In the genomic region with DNA sequence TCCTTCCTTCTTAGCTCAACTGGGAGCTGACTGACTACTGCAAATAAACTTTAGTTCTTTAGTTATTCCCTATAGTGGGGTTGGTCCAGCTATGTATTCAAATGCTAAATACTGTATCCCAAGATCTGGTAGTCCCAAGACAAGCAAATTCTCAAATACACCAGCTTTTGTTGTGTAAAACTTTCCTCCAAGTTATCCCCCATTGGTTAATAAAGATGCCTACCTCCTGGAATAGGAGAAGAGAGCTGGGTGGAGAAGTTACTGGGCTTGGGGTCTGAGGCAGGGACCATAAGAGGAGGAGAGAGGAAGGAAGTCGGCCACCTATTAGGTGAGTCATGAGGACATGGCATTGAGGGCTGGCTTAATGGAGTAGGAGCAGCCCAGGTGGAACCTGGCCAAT, we compare ENCODE assay signal across 24 mouse cellular contexts. TPM values are rescaled to one million over a fixed set of nuclear protein-coding genes. Genes with fewer than 3 reads are reported as not detected.
DNase-seq lines count a peak whose midpoint lies in the region; ATAC-seq and TF ChIP-seq lines count a peak whose summit lies in the region.
"Had no signal": no experiment of that assay in that cellular context is flagged by ENCODE, and none has a peak within 500 bp of the region (broad histone marks: within the 10 kb centered on the region; RNA-seq: fewer than 3 reads in every experiment).

No protein-coding gene starts in this region.

- no peak for ATAC-seq in liver, postnatal 0 days
- ATAC-seq: activated CD4-positive, CD25-positive, alpha-beta regulatory T cell, adult 4 months; CD4-positive, CD25-positive, alpha-beta regulatory T cell, adult 4 months; forebrain, embryonic 13.5 days; forebrain, embryonic 15.5 days; forebrain, postnatal 0 days had no signal

- H3K4me3 ChIP-seq in ES-Bruce4 (ENCODE audit: low read depth, low read length) (0 out of 2 replicates have a peak overlapping the region, but pooled peaks have one; percentile 3), ES-E14 (ENCODE audit: insufficient read depth in 1 of 2, low read depth in 1 of 2, low read length in 2 of 2, poor library complexity in 1 of 2, severe bottlenecking in 1 of 2) (peak overlapping the region in 1 of 2 experiments; percentile 25; a peak in 1 of 4 replicates)
- H3K4me3 ChIP-seq in liver, postnatal 0 days (ENCODE audit: low read depth, low read length): no peak overlapping the region
- H3K4me3 ChIP-seq: embryonic facial prominence, embryonic 10.5 days; embryonic facial prominence, embryonic 12.5 days; forebrain, embryonic 13.5 days; forebrain, embryonic 15.5 days had no signal

- 53% methylated on average over 1 of the region's 1 CpGs for WGBS in liver, postnatal 0 days (ENCODE audit: insufficient replicate concordance)

- no peaks in the 10 kb centered on the region for H3K27me3 ChIP-seq in ES-Bruce4 (ENCODE audit: control insufficient read depth, insufficient read depth, low read length, poor library complexity, severe bottlenecking)
- H3K27me3 ChIP-seq in liver, postnatal 0 days (ENCODE audit: insufficient read depth, low read length): no peaks in the 10 kb centered on the region
- H3K27me3 ChIP-seq: CH12.LX; embryonic facial prominence, embryonic 12.5 days; forebrain, embryonic 13.5 days; forebrain, embryonic 15.5 days had no signal

- H3K4me1 ChIP-seq in ES-Bruce4 (ENCODE audit: control insufficient read depth, insufficient read depth, low read length) (no peaks in the 10 kb centered on the region), ES-E14 (ENCODE audit: control insufficient read depth in 2 of 2, insufficient read depth in 2 of 2, low read length in 2 of 2, poor library complexity in 1 of 2) (no peaks in the 10 kb centered on the region)
- H3K4me1 ChIP-seq in liver, postnatal 0 days (ENCODE audit: insufficient read depth): no peaks in the 10 kb centered on the region
- H3K4me1 ChIP-seq: embryonic facial prominence, embryonic 10.5 days; embryonic facial prominence, embryonic 12.5 days; forebrain, embryonic 13.5 days; forebrain, embryonic 15.5 days had no signal

- no peak for TF ChIP-seq POLR2A in ES-Bruce4 (IDR thresholded peaks at IDR 0.05; ENCODE audit: insufficient read depth, low read length)

- H3K9ac ChIP-seq in ES-Bruce4 (ENCODE audit: low read depth, poor library complexity, severe bottlenecking) (no peak overlapping the region), ES-E14 (ENCODE audit: insufficient read depth, low read depth, low read length, poor library complexity, severe bottlenecking) (no peak overlapping the region)
- H3K9ac ChIP-seq in liver, postnatal 0 days (replicated peaks): no peak overlapping the region
- H3K9ac ChIP-seq: embryonic facial prominence, embryonic 12.5 days; forebrain, embryonic 13.5 days; forebrain, embryonic 15.5 days; forebrain, postnatal 0 days had no signal

- no peaks in the 10 kb centered on the region for H3K36me3 ChIP-seq in ES-Bruce4 (ENCODE audit: control insufficient read depth, insufficient read depth, low read length, poor library complexity, severe bottlenecking)
- H3K36me3 ChIP-seq in ES-E14 (ENCODE audit: control insufficient read depth, insufficient read depth, low read length, poor library complexity, severe bottlenecking): no peaks in the 10 kb centered on the region
- no peaks in the 10 kb centered on the region for H3K36me3 ChIP-seq in liver, postnatal 0 days (replicated peaks; ENCODE audit: insufficient read depth, low read length)
- H3K36me3 ChIP-seq: embryonic facial prominence, embryonic 10.5 days; embryonic facial prominence, embryonic 12.5 days; forebrain, embryonic 15.5 days had no signal

- in situ Hi-C loops in ES-E14 (cut with MboI; ENCODE audit: low sequenced_read_pairs in 2 of 2, unreplicated experiment in 2 of 2): no loop called here

- no peak for TF ChIP-seq EP300 in ES-Bruce4 (IDR thresholded peaks at IDR 0.05; ENCODE audit: insufficient read depth, low read depth, low read length)
- TF ChIP-seq EP300 in liver, postnatal 0 days (IDR thresholded peaks at IDR 0.05; ENCODE audit: low read depth): no peak

- DNase-seq in ES-E14 (ENCODE audit: low read depth, low spot score) (peak; percentile 24), WW6 (ENCODE audit: low read depth, low spot score) (peak; percentile 14)
- DNase-seq in naive thymus-derived CD4-positive, alpha-beta T cell, adult 2 months (ENCODE audit: low read depth): peak; percentile 0
- DNase-seq in liver, postnatal 0 days: no peak
- no peak for DNase-seq in spleen, postnatal 36 days (ENCODE audit: low spot score in 2 of 2)
- no peak for DNase-seq in testis, postnatal 14 days (ENCODE audit: low spot score)
- DNase-seq: adrenal gland, adult 8-10 months; adrenal gland, postnatal 14 days; adrenal gland, postnatal 36 days; B cell, adult 2 months; cerebellum, adult 11-12 months; cerebellum, adult 2 months; cerebellum, adult 9-10 months; cerebellum, postnatal 10 days; cerebellum, postnatal 25 days; forebrain, postnatal 0 days had no signal

- TF ChIP-seq CTCF in ES-Bruce4 (IDR thresholded peaks at IDR 0.05; ENCODE audit: low read depth, low read length): no peak
- TF ChIP-seq CTCF in liver, postnatal 0 days (IDR thresholded peaks at IDR 0.05; ENCODE audit: low read depth): no peak

- no peak overlapping the region for H3K4me2 ChIP-seq in liver, postnatal 0 days (ENCODE audit: low read depth, low read length)
- H3K4me2 ChIP-seq: embryonic facial prominence, embryonic 12.5 days; forebrain, embryonic 13.5 days; forebrain, embryonic 15.5 days had no signal

- H3K27ac ChIP-seq in ES-Bruce4 (ENCODE audit: insufficient read depth, low read length) (peak overlapping the region; percentile 23), ES-E14 (ENCODE audit: insufficient read depth, low read depth, low read length, poor library complexity, severe bottlenecking) (peak overlapping the region; percentile 74; the same call in 1 of the 2 replicates)
- H3K27ac ChIP-seq in liver, postnatal 0 days (ENCODE audit: low read depth): no peak overlapping the region
- H3K27ac ChIP-seq: embryonic facial prominence, embryonic 10.5 days; embryonic facial prominence, embryonic 12.5 days; forebrain, embryonic 13.5 days; forebrain, embryonic 15.5 days had no signal

- H3K9me3 ChIP-seq in ES-Bruce4 (replicated peaks; ENCODE audit: control insufficient read depth, insufficient read depth, low read length, poor library complexity, severe bottlenecking) (no peaks in the 10 kb centered on the region), ES-E14 (ENCODE audit: control insufficient read depth, insufficient read depth, low read depth, low read length) (no peaks in the 10 kb centered on the region)
- H3K9me3 ChIP-seq in liver, postnatal 0 days (ENCODE audit: low read length): no peaks in the 10 kb centered on the region
- H3K9me3 ChIP-seq: embryonic facial prominence, embryonic 10.5 days; embryonic facial prominence, embryonic 12.5 days; forebrain, embryonic 13.5 days; forebrain, embryonic 15.5 days had no signal

TF ChIP-seq in ES-E14, 5 proteins besides CTCF, POLR2A, EP300 and RAD21:
- TF ChIP-seq ZNF384 (IDR thresholded peaks at IDR 0.05; ENCODE audit: low read depth, low read length): no peak
- no peak for TF ChIP-seq ZC3H11A (IDR thresholded peaks at IDR 0.05; ENCODE audit: borderline replicate concordance, low read depth, low read length)
- no peak for TF ChIP-seq CHD2 (IDR thresholded peaks at IDR 0.05; ENCODE audit: low read depth, low read length)
- no peak for TF ChIP-seq MAFK (IDR thresholded peaks at IDR 0.05; ENCODE audit: insufficient read depth, low read depth, low read length)
- TF ChIP-seq HCFC1 (IDR thresholded peaks at IDR 0.05; ENCODE audit: borderline replicate concordance, insufficient read depth, low read length): no peak
TF ChIP-seq in ES-E14: peak in this region for 0.

RNA-seq across cellular contexts. Expression of a gene that starts 49.0 kb away (rescaled TPM):
- 398 and 426 TPM in 2 replicates for polyA plus RNA-seq in ES-Bruce4 (2011; ENCODE audit: insufficient read depth, insufficient read length, low read depth, missing spikeins)
- total RNA-seq in ES-E14 (2012; rRNA removed): 159 and 160 TPM in 2 replicates
- 4.6 and 5.5 TPM in 2 replicates for polyA plus RNA-seq in liver, postnatal 0 days (2015; fragmentation: Nextera tagmentation; extraction: Ambion mirVana)

Comparison
In these comparisons a context has a peak if more than half of its experiments do, and no peak if none do; other contexts are left out.
1. DNase-seq: peak in ES-E14 (single experiment), WW6 (single experiment) and naive thymus-derived CD4-positive, alpha-beta T cell, adult 2 months (single experiment); none in liver, postnatal 0 days (single experiment), spleen, postnatal 36 days (0 of 2) and testis, postnatal 14 days (single experiment).
2. RNA of a gene that starts 49.0 kb away (polyA plus RNA-seq): 398 to 426 TPM in ES-Bruce4; 4.6 to 5.5 TPM in liver, postnatal 0 days; every median in the first group is over 10 times any median in the second.